Mouse (Mus musculus) CD4-positive, CD25-positive, alpha-beta regulatory T cell, adult 2 months (primary cell): ENCODE measurements around the gene Srsf2.
A peak's percentile ranks its signal among the peaks of the same experiment; 100 is the strongest.
"Not testable (repeated sequence)": the region's sequence is repeated elsewhere in the genome, so short reads cannot be mapped to it uniquely, and the experiment has no call there.

Experiments
- DNase-seq: peaks from one replicate; pipeline ENCODE4 v3.0.0-alpha.2; 2012; ENCODE audit warnings: low read depth, low spot score

Srsf2 gene

DNA sequence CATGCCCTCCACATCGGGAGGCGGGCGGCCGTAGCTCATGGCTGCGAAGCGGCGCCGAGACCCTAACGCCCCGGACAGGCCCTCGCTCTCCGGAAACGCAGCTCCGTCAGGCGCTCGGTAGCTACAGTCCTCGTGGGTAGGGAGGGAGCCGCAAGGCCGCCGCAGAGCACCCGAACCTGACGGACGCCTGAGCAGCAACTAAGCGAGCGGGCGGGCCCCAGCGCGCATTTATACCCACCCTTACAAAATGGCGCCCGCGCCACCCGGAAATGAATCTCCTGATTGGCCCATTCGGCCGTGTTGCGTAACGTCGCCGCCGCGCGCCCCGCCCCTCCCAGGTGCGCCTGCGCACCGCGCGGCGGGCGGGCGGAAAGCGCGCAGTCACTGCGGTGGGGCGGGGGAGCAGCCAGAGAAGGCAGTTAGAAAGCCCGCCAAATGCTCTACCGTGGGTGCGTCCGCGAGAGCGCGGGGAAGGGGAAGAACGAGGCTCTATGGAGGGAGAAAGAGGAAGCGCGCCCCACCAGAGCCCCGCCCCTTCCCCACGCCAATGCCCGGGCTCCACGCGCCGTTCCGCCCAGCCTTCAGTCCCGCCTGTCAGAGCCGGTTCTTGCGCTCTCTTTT lies at the start of gene Srsf2:
TSS of gene Srsf2 (minus strand) at position 204 of the 621 bp plus-strand sequence.
- peak; percentile 97 for DNase-seq

GRCm38 (mm10) chr11:116902588-116902987 lies 49.7 kb upstream of the Srsf2 start:
- not testable (repeated sequence) for DNase-seq

DNA sequence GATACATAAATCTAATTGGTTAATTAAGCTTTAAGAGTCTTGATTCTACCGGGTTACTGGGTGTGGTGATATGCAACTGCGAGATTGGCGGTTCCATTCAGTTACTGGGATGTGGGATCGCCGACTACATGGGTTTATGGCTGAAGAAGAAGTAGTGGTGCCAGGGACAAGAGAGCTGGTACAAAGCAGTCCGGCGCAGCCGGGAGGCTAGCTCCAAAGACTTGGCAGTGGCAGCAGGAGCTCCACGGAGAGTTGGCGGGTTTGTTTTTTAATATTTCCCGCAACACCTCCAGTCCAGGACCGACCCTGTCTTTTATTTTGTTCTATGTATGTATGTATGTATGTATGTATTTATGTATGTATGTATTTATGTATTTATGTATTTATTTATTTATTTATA lies 46.4 kb upstream of the Srsf2 start:
- no peak for DNase-seq

GRCm38 (mm10) chr11:116895402-116895801 lies 42.5 kb upstream of the Srsf2 start:
- no peak for DNase-seq

DNA sequence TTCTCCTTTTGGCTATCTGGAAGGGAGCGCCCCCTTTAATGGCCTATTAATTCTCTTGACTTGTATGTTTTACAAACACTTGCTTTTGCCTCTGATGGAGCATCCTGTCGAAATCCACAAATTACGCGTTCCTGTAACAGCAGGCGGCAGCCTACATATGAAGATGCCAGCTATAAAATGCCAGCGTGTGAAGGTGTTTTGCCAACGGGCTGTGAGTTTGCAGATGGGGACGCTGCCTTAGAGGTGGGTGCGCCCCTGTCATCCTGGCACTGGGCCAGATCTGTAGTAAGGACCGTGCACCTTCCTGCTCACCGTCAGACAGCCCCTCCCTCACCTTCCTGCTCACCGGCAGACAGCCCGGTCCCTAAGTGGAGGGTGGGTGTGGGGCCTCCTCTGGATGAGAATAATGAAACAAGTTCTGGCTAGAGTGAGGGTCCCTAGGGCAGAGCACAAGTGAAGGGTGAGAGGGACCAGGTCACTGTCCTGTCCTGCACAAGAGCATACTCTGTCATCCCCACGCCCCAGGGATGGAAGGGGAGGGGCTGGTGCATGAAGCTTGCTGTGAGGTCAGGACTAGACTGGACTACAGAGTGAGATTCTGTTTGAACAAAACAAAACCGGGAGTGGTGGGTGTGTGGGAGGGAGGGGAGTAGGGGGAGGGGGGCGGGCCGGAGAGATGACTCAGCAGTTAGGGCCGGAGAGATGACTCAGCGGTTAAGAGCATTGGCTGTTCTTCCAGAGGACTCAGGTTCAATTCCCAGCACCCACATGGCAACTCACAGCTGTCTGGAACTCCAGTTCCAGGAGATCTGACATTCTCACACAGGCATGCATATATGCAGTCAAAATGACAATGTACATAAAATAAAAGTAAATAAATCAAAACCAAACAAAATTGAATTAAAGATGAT lies 40.9 kb upstream of the Srsf2 start:
- DNase-seq = no peak

DNA sequence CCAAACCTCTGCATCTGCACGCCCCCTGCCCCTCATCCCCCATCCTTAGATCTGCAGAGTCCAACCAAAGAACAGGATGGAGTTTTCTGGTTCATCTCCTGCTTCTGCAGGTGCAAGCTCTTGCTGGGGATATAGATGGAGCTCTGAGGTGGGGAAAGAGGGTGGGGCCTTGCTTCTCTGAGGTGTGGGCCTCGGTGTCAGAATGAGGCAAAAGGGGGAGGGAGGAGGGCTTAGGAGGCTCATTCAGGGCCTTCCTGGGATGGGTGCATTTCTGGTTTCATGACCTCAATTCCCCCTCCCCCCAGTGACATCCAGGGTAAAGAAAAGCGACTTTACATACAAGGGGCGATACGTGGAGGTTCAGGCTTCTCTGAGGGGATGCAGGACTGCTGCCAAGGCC lies 34.2 kb upstream of the Srsf2 start:
- DNase-seq = no peak

GRCm38 (mm10) chr11:116885275-116886151 lies 32.6 kb upstream of the Srsf2 start:
- peak; percentile 88 for DNase-seq

DNA sequence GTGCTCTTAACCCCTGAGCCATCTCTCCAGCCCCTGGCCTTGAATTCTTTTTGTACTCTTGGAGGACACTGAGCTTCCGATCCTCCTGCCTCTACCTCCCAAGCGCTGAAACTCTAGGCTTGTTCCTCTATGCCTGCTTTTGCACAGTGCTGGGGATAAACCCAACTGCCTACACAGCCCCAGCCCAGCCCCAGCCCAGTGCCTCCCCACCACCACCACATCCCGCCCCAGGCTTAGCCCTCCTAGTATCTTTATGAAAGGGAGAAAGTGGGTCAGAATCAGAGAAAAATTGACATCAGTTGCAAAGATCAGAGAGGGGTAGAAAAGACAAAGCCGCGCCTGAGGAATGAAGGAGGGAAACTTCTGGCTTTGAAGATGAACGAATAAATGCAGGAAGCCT lies 31.2 kb upstream of the Srsf2 start:
- DNase-seq = no peak

GRCm38 (mm10) chr11:116882446-116882845 lies 29.6 kb upstream of the Srsf2 start:
- DNase-seq = no peak

GRCm38 (mm10) chr11:116881440-116881839 lies 28.5 kb upstream of the Srsf2 start:
- DNase-seq = no peak

DNA sequence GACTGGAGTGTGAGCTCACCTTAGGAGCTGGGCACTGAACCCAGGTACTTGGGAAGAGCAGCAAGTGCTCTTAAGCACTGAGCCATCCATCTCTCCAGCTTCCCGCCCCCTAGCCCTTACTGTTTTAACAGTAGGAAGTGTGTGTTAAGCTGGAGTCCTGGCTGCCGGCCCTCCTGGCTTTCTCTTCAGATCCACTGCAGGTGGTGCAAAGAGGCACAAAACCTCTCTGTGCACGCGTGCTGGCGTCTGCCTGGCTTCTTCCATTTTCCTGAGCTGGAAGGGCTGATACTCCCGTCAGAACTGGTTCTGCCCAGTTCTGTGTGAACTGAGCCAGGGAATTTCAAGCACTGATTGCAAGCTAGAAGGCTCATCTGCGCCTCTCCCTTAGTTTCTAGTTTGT lies 27.9 kb upstream of the Srsf2 start:
- no peak for DNase-seq

DNA sequence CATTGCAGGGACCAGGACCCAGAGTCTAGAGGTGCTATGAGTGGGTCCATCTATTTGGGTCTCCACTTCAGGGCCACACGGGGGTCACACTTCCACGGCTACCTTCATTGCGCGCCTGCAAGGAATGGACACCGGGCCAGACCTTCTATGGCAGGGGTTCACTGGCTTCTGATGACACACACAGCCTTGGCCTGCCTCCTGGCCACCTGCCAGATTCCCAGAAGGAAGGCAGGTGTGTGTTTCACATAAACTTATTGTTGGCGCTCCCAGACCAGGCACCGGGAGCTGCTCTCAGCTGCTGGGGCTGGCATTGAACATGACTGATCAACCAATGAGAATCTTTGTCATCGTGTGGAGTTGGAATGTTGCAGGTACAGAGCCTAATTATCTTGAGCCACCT lies 25.6 kb upstream of the Srsf2 start:
- DNase-seq = no peak

GRCm38 (mm10) chr11:116873987-116874386 lies 21.1 kb upstream of the Srsf2 start:
- no peak for DNase-seq

GRCm38 (mm10) chr11:116871538-116871937 lies 18.6 kb upstream of the Srsf2 start:
- no peak for DNase-seq

GRCm38 (mm10) chr11:116869641-116870040 lies 16.7 kb upstream of the Srsf2 start:
- DNase-seq = no peak

DNA sequence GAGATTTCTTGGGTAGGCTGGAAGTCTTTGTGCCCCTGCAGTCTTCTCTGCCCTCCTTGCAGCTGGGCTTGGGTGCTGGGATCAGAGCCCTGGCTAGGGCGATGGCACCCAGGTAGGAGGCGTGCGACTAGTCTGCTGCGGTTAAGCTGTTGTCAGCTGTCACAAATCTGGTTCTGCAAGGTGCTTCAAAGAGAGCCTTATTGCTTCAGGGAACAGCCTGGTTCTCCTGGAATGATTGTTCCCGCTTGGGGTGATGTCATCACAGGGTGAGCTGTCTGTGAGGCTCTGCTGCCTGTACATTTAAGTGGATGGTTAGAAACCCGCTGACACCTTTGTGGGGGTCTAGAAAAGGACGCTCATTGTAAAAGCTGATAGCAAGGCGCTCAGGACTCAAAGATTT lies 16.3 kb upstream of the Srsf2 start:
- DNase-seq = no peak

- no peak for DNase-seq
Observed at GRCm38 (mm10) chr11:116868129-116868528, 15.2 kb upstream of the Srsf2 start.

GRCm38 (mm10) chr11:116865945-116866585 lies 13.2 kb upstream of the Srsf2 start:
- no peak for DNase-seq

DNA sequence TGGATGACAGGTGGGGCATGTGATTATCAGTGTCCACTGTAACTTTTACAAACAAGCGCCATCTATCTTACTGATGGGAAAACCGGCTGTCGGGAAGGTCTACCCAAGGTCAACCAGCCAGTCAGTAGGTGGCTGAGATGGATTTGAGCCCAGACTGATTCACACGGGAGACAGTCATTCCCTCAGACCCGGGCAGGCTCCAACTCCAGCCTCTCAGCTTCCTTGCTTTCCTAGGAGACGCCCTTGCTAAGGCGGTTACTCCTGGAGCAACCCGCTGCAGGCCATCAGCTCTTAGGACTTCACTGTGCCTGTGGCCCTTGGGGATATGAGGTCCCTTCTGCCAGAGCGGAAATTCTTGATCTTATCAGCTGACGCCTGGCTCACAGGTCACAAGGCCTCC lies 11.6 kb upstream of the Srsf2 start:
- DNase-seq = no peak

DNA sequence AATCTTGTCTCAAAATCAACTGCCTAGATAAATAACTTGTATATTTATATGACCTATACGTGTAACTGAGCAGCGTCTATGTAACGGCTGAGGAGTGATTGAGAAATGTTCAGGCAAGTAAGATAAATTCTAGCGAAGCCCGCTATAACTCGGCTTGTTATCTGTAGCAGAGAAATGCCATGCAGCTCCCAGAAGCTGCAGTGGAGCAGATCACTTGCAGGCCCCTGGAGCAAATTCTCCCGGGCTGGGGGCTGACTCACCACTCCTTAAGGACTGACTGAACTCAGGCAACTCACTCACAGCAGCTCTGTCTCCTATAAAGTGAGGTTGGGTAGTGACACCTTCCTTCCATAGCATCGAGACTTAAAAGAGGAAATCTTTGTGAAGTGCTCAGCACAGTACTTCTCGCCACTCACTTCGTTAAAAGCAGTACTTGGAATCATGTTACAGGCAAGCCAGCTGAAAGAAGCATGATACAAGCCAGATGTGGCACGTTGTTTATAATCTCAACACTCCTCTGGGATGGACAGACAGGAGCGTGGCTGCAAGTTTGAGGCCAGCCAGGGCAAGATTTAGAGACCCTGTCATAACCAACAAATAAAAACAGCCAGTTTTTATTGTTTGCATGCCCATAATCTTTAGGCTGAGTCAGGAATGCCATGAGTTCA lies 4.4 kb upstream of the Srsf2 start:
- DNase-seq = no peak

DNA sequence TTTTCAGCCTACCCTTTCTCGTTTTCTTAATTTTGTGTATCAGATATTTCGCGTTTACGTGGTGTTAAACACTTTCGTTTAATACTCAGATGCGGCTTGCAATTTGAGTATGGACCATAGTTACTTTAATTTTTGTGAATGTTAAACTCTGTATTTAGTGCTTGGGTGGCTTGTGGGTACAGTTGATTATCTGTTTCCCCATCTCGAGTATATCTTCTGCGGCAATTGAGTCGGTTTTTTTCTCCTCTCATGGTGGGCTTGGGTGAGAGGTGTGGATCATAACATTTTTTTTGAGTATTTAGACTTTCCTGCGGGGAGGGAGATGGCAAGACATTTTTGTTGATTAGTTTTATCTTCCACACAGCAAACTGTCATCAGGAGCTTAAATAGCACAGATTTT lies 1.4 kb upstream of the Srsf2 start:
- no peak for DNase-seq
